Mouse (Mus musculus): ENCODE results near the gene Vps45.
"Not testable (repeated sequence)": the region's sequence is repeated elsewhere in the genome, so short reads cannot be mapped to it uniquely, and the experiment has no call there.

Vps45 gene

GRCm38 (mm10) chr3:96078711-96079110 lies 20.4 kb upstream of the Vps45 start:
- DNase-seq (ENCODE audit: low read depth, low spot score) = no peak

GRCm38 (mm10) chr3:96078066-96078465 lies 19.8 kb upstream of the Vps45 start:
- DNase-seq (ENCODE audit: low read depth, low spot score) = no peak

GRCm38 (mm10) chr3:96072921-96073486 lies 14.7 kb upstream of the Vps45 start:
- no peak for DNase-seq (ENCODE audit: low read depth, low spot score)

GRCm38 (mm10) chr3:96070241-96070640 lies 12.0 kb upstream of the Vps45 start:
- DNase-seq (ENCODE audit: low read depth, low spot score) = no peak

GRCm38 (mm10) chr3:96069542-96069941 lies 11.3 kb upstream of the Vps45 start:
- peak; percentile 38 for DNase-seq (ENCODE audit: low read depth, low spot score)

- no peak for DNase-seq (ENCODE audit: low read depth, low spot score)
These were observed 10.8 kb upstream of the Vps45 start for GRCm38 (mm10) chr3:96069046-96069445.

- no peak for DNase-seq (ENCODE audit: low read depth, low spot score)
These were observed 8.5 kb upstream of the Vps45 start for GRCm38 (mm10) chr3:96066741-96067140.

- peak; percentile 73 for DNase-seq (ENCODE audit: low read depth, low spot score)
These were observed 7.6 kb upstream of the Vps45 start for GRCm38 (mm10) chr3:96065754-96066375.

- DNase-seq (ENCODE audit: low read depth, low spot score) = no peak
These were observed 6.9 kb upstream of the Vps45 start for GRCm38 (mm10) chr3:96065147-96065546.

- DNase-seq (ENCODE audit: low read depth, low spot score) = no peak
These were observed 6.0 kb upstream of the Vps45 start for GRCm38 (mm10) chr3:96064217-96064616.

- DNase-seq (ENCODE audit: low read depth, low spot score) = no peak
These were observed 5.0 kb upstream of the Vps45 start for GRCm38 (mm10) chr3:96063299-96063698.

- no peak for DNase-seq (ENCODE audit: low read depth, low spot score)
These were observed 1.9 kb upstream of the Vps45 start for GRCm38 (mm10) chr3:96060146-96060545.

- peak; percentile 86 for DNase-seq (ENCODE audit: low read depth, low spot score)
These were observed 490 bp downstream of the Vps45 start for GRCm38 (mm10) chr3:96057747-96058204.

- DNase-seq (ENCODE audit: low read depth, low spot score) = no peak
These were observed 2.2 kb downstream of the Vps45 start for GRCm38 (mm10) chr3:96056031-96056430.

GRCm38 (mm10) chr3:96055294-96055693 lies 3.0 kb downstream of the Vps45 start:
- DNase-seq (ENCODE audit: low read depth, low spot score) = no peak

- peak; percentile 59 for DNase-seq (ENCODE audit: low read depth, low spot score)
These were observed 6.4 kb downstream of the Vps45 start for GRCm38 (mm10) chr3:96051839-96052238.

GRCm38 (mm10) chr3:96051186-96051585 lies 7.1 kb downstream of the Vps45 start:
- DNase-seq (ENCODE audit: low read depth, low spot score) = no peak

- no peak for DNase-seq (ENCODE audit: low read depth, low spot score)
These were observed 7.5 kb downstream of the Vps45 start for GRCm38 (mm10) chr3:96050779-96051178.

- not testable (repeated sequence) for DNase-seq (ENCODE audit: low read depth, low spot score)
These were observed 13.7 kb downstream of the Vps45 start for GRCm38 (mm10) chr3:96044559-96044958.

- no peak for DNase-seq (ENCODE audit: low read depth, low spot score)
These were observed 15.2 kb downstream of the Vps45 start for GRCm38 (mm10) chr3:96043104-96043503.

- DNase-seq (ENCODE audit: low read depth, low spot score) = no peak
These were observed 17.2 kb downstream of the Vps45 start for GRCm38 (mm10) chr3:96041079-96041478.

GRCm38 (mm10) chr3:96040663-96041006 lies 17.6 kb downstream of the Vps45 start:
- peak; percentile 74 for DNase-seq (ENCODE audit: low read depth, low spot score)

GRCm38 (mm10) chr3:96039857-96040662 lies 18.2 kb downstream of the Vps45 start:
- no peak for DNase-seq (ENCODE audit: low read depth, low spot score)
